Mouse (Mus musculus): Measurements from ENCODE around the gene Odc1.

The Odc1 gene

DNA sequence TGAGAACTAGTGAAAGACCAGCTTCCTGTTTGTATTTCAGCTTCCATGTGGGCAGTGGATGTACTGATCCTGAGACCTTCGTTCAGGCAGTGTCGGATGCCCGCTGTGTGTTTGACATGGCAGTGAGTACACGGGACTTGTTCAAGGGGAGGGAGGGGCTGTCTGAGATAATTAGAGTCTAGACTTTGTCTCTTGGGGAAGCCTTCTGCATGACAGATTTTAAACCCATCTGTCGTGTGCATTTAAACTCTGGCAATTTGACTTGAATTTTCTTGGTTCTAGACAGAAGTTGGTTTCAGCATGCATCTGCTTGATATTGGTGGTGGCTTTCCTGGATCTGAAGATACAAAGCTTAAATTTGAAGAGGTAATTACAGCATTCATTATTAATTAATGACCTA, 3.9 kb downstream of the Odc1 start:
- intact Hi-C loops (cut with DNase I), result loop anchor here (10.0 kb wide), 1 partner anchor 114 kb away; no protein-coding TSS in a partner anchor

GRCm38 (mm10) chr12:17549421-17549820, 4.8 kb downstream of the Odc1 start:
- intact Hi-C loops (cut with DNase I), result loop anchor here (10.0 kb wide), 1 partner anchor 115 kb away; no protein-coding TSS in a partner anchor

DNA sequence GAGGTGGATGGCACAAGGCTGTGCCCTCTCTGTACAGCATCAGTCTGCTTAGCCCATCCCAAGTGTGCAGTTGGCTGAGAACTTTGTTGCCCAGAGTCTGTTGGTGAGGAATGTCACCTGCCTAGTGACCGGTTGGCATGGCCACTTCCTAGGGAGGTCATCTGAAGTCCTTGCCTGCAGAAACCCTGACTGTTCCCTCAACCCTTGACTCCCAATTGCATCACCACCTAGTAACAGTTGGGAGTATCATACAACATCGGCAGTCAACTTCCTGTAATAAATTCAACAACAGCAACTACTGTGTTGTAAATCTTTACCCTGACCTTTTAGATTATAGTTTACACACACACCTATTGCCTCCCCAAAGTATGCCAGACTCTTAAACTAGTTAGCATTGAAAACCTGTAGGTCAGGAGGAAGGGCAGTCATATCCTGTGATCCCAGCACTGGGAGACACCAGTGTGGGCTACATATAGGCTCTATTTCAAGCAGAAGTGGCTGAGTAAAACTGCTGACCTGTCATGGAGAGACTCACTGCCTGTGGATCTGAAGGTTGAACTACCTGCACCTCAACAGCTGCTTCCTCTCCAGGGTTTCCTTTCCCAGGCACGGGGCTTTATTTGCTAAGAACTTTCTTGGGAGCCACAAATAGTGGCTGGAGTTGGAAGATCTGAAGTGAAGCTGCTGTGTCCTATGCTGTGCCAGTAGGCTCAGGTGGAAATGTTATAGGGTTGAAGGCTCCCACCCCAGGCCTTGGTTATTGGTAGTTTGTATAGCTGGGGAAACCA, 6.8 kb downstream of the Odc1 start:
- intact Hi-C loops (cut with DNase I), result loop anchor here (5.0 kb wide), 1 partner anchor 184 kb away; no protein-coding TSS in a partner anchor

- intact Hi-C loops (cut with DNase I), result loop anchor here (5.0 kb wide), 1 partner anchor 185 kb away; no protein-coding TSS in a partner anchor
Observed at GRCm38 (mm10) chr12:17552420-17552819, 7.8 kb downstream of the Odc1 start.

DNA sequence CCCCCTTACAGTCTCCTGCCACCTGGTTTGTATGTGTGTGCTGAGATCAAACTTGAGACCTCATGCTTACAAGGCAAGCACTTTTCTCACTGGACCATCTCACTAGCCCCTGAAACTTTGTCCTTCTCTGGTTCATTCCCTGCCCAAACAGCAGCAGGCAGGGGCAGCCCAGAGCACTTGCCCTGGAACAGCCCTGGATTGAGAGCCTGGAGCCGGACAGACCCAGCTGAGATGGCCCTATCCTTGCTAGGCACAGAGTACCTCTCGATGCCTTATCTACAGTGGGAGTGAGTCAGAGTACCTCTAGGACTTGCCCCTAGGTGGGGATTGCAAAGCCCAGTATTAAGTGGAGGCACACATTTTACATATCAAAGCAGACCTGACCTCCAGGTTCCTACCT, 8.4 kb downstream of the Odc1 start:
- intact Hi-C loops (cut with DNase I), result loop anchor here (5.0 kb wide), 1 partner anchor 186 kb away; no protein-coding TSS in a partner anchor

DNA sequence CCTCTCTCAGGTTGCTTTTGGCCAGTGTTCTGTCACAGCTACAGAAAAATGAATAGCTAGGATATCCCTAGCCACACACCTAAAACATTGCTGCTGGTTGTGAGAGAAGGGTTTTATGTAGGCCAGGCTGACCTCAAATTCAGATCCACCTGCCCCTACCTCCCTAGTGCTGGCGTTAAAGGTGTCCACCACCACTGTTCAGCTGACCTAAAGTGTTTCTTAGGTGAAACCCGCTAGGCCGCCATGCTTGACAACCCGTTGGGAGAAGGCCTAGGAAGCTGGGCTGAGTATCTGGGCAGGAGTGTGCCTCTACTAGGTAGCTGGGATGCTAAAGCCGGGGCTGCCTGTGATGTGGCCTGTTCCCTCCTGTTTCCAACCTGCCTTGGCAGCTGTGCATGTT, 9.0 kb downstream of the Odc1 start:
- intact Hi-C loops (cut with DNase I), result loop anchor here (5.0 kb wide), 1 partner anchor 186 kb away; no protein-coding TSS in a partner anchor

GRCm38 (mm10) chr12:17554200-17554951, 9.8 kb downstream of the Odc1 start:
- intact Hi-C loops (cut with DNase I), result loop anchor here (5.0 kb wide), 1 partner anchor 187 kb away; no protein-coding TSS in a partner anchor

- intact Hi-C loops (cut with DNase I), result loop anchor here (5.0 kb wide), 1 partner anchor 241 kb away; no protein-coding TSS in a partner anchor
Observed at GRCm38 (mm10) chr12:17556430-17557343, 12.1 kb downstream of the Odc1 start.

DNA sequence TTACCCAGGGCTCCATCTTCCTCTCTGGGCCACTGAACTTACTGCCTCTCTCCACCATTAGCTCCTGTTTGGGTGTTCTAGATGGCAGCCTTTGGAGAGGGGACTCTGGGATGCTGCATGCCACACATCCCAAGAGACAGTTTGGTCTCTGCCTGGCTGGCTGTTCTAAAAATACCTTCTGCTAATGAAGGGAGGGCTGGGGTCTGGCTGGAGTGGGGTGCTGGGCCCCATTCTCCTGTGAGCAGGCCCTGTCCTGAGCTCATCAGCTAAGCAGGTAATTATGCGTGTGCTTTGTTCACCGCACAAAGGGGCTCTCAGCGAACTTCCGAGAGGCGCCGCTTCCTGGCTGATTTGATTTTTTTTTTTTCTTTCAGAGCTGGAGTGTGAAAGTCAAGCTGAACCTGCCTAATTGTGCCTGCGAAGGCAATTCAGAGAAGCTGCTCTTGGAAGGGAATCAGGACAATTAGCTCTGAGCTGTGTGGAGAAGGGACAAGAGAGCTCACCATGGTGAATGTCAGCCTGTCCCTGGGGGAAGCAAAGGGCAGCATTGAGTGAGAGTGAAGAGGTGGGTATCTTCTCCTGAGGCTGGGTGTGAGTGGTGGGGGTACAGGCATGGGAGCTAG, 12.9 kb downstream of the Odc1 start:
- intact Hi-C loops (cut with DNase I), result loop anchor here (5.0 kb wide), 1 partner anchor 240 kb away; no protein-coding TSS in a partner anchor

DNA sequence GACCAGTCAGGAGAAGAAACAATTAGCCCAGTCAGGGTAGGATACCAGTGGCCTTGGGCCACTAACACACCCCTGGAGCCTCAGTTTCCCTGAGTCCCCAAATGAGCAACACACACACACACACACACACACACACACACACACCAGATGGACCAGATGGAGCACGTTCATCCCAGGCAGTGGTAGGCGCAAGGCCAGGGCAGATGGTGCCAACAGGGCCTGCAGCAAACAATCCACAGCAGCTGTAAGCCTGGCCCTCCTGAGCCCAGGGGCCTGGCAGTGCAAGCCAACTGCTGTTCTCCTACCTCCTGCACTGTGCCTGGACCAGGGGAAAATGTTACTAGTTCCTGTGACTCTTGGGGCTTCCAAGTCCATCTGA, 13.4 kb downstream of the Odc1 start:
- intact Hi-C loops (cut with DNase I), result loop anchor here (5.0 kb wide), 1 partner anchor 239 kb away; no protein-coding TSS in a partner anchor

GRCm38 (mm10) chr12:17562396-17562795, 17.8 kb downstream of the Odc1 start:
- intact Hi-C loops (cut with DNase I), result no loop called here

DNA sequence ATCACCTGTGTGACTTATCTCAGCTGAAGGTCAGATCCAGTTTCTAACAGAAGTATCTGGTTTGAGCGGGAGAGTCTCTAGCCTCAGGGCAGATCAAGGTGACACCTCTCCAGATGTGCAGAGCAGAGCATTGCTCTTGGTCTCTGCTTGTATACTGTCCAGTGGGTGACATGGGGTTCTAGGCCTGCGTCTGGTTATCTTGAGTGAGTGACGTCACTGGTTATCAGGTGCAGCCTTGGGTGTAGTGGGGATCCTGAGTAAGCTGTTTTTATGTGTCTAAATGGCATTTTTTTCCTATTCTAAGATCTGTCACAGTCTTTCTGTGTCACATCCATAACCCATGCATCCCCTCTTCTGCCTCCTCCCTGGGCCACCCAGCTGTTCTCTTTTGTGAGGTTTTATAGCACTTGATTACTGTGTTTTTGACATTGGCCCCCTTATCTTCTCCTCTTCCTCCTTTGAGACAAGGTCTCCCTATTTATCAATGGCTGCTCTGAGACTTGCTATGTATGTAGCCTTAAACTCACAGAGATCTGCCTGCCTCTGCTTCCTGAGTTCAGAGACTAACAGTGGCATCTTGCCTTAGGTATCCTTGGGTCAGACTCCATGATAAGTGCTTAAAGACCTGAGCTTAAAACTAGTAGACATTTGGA, 20.9 kb downstream of the Odc1 start:
- intact Hi-C loops (cut with DNase I), result no loop called here

- intact Hi-C loops (cut with DNase I), result no loop called here
Observed at GRCm38 (mm10) chr12:17566046-17566408, 21.4 kb downstream of the Odc1 start.

DNA sequence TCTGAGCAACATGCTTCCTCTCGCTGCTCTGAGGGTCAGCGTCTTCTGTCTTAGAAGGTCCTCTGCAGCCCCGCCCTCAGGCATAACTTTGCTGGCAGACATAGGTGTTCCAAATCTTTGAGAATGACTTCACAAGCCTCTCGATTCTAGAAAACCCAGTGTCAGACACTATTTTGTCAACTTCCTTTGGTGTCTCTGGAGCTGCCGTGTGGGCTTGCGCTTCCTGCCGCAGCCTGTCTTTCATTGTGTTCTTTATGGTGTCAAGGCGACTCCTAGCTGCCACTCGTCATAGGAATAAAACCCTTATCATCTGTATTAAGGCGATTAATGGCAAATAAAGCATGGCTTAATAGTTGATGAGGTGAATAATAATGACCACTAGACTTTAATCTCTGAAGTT, 24.0 kb downstream of the Odc1 start:
- intact Hi-C loops (cut with DNase I), result no loop called here

DNA sequence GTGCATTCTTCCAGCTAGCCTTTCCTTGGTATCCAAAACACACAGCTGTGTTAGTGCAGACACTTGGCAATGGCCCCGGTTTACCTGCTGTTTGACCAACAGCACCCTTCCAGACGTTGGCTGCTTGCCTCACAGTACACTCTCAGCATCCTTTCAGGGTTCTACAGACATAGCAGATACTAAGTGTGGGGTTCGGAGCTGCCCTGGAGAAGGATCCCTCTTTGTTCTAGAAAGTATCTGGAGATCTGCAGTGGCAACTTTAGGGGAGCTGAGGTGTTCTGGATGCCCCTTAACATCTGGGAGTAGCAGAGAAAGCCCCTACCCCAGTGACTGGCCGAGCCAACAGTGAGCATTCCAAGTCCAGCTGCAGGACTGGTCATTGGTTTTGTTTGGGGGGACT, 30.0 kb downstream of the Odc1 start:
- intact Hi-C loops (cut with DNase I), result no loop called here

- intact Hi-C loops (cut with DNase I), result no loop called here
Observed at GRCm38 (mm10) chr12:17575156-17575910, 30.7 kb downstream of the Odc1 start.

GRCm38 (mm10) chr12:17576041-17576440, 31.4 kb downstream of the Odc1 start:
- intact Hi-C loops (cut with DNase I), result no loop called here

- intact Hi-C loops (cut with DNase I), result no loop called here
Observed at GRCm38 (mm10) chr12:17578601-17579000, 34.0 kb downstream of the Odc1 start.

GRCm38 (mm10) chr12:17581001-17581400, 36.4 kb downstream of the Odc1 start:
- intact Hi-C loops (cut with DNase I), result no loop called here

All from adrenal gland (tissue).